Mouse (Mus musculus): Measurements from ENCODE around the gene Dynlt3.

GRCm38 (mm10) chrX:9662391-9663111 lies at the start of gene Dynlt3:
- TF ChIP-seq EP300 (IDR thresholded peaks at IDR 0.05) (no peak), CTCF (IDR thresholded peaks at IDR 0.05) (no peak)

Measured in lung, postnatal 0 days (tissue).